Mouse (Mus musculus): ENCODE measurements at regions not wholly inside any gene's neighbourhood (a gene's known extent, or its start where the extent isn't known, plus 50 kb on each side); places are given as distances from the start of the nearest gene placed in this dataset.

- WGBS: 61% methylated on average over 7 of the region's 7 CpGs
- Histone ChIP-seq H3K36me3 (ENCODE audit: control insufficient read depth, insufficient read depth, low read length) (no peaks in the 10 kb centered on the region), H3K27me3 (ENCODE audit: control insufficient read depth, insufficient read depth, low read length) (no peaks in the 10 kb centered on the region), H3K4me3 (ENCODE audit: low read depth, low read length) (no peak overlapping the region), H3K4me1 (ENCODE audit: control insufficient read depth, insufficient read depth, insufficient read length, low read length) (peaks cover 5% of the 10 kb centered on the region; the same call in 1 of the 2 replicates), H3K27ac (ENCODE audit: insufficient read depth, low read depth, low read length) (no peak overlapping the region)
- TF ChIP-seq CTCF (IDR thresholded peaks at IDR 0.05; ENCODE audit: extremely low read depth, insufficient read length, insufficient replicate concordance, low read depth, low read length) (no peak), POLR2A (IDR thresholded peaks at IDR 0.05; ENCODE audit: low read depth, low read length) (no peak)
These were observed 92.6 kb upstream of the E030018B13Rik start for GRCm38 (mm10) chr7:63824009-63824408.

GRCm38 (mm10) chr7:63829362-63829920 is 87.2 kb upstream of the E030018B13Rik start:
- H3K4me1 ChIP-seq (ENCODE audit: control insufficient read depth, insufficient read depth, insufficient read length, low read length): no peaks in the 10 kb centered on the region
- no peaks in the 10 kb centered on the region for H3K27me3 ChIP-seq (ENCODE audit: control insufficient read depth, insufficient read depth, low read length)
- WGBS: 79% methylated on average over 9 of the region's 9 CpGs
- TF ChIP-seq CTCF (IDR thresholded peaks at IDR 0.05; ENCODE audit: extremely low read depth, insufficient read length, insufficient replicate concordance, low read depth, low read length) (no peak), POLR2A (IDR thresholded peaks at IDR 0.05; ENCODE audit: low read depth, low read length) (no peak)
- H3K36me3 ChIP-seq (ENCODE audit: control insufficient read depth, insufficient read depth, low read length): no peaks in the 10 kb centered on the region
- H3K27ac ChIP-seq (ENCODE audit: insufficient read depth, low read depth, low read length): no peak overlapping the region
- H3K4me3 ChIP-seq (ENCODE audit: low read depth, low read length): no peak overlapping the region

DNA sequence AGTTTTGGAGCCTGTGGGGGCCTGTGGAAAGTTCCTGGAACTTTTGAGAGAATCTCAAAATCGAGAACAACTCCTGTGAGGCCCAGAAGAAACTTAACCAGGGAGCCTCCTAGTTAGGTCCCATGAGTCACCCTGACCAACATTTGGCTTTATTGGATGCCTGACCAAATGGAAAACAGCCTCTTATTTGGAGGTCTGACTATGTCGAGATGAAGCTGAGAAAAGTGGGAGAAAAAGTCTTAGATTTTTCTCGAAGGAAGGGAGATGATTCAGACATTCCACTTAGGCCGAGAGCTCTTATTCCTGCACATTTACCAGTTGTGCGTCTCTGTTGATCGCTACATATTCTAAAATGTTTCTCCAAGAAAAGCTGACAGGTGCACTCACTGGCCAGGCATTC is 83.0 kb upstream of the E030018B13Rik start:
- TF ChIP-seq CTCF (IDR thresholded peaks at IDR 0.05; ENCODE audit: extremely low read depth, insufficient read length, insufficient replicate concordance, low read depth, low read length): no peak
- TF ChIP-seq POLR2A (IDR thresholded peaks at IDR 0.05; ENCODE audit: low read depth, low read length): no peak
- 85% methylated on average over 6 of the region's 6 CpGs for WGBS
- Histone ChIP-seq H3K4me1 (ENCODE audit: control insufficient read depth, insufficient read depth, insufficient read length, low read length) (no peaks in the 10 kb centered on the region), H3K4me3 (ENCODE audit: low read depth, low read length) (no peak overlapping the region), H3K36me3 (ENCODE audit: control insufficient read depth, insufficient read depth, low read length) (no peaks in the 10 kb centered on the region), H3K27me3 (ENCODE audit: control insufficient read depth, insufficient read depth, low read length) (no peaks in the 10 kb centered on the region), H3K27ac (ENCODE audit: insufficient read depth, low read depth, low read length) (no peak overlapping the region)

DNA sequence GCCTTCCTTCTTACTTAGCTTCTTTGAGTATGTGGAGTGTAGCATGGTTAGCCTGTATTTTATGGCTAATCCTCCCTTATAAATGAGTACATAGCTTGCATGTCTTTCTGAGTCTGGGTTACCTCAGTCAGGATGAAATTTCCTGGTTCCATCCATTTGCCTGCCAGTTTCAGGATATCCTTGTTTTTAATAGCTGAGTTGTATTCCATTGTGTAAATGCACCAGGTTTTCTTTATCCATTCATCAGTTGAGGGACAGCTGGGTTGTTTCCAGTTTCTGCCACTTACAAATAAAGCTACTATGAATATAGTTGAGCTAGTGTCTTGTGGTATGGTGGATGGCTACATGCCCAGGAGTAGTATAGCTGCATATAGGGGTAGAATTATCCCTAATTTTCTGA is 80.7 kb upstream of the E030018B13Rik start:
- no peak for TF ChIP-seq CTCF (IDR thresholded peaks at IDR 0.05; ENCODE audit: extremely low read depth, insufficient read length, insufficient replicate concordance, low read depth, low read length)
- no peaks in the 10 kb centered on the region for H3K4me1 ChIP-seq (ENCODE audit: control insufficient read depth, insufficient read depth, insufficient read length, low read length)
- no peak overlapping the region for H3K4me3 ChIP-seq (ENCODE audit: low read depth, low read length)
- H3K27ac ChIP-seq (ENCODE audit: insufficient read depth, low read depth, low read length): no peak overlapping the region
- no peaks in the 10 kb centered on the region for H3K27me3 ChIP-seq (ENCODE audit: control insufficient read depth, insufficient read depth, low read length)
- no peaks in the 10 kb centered on the region for H3K36me3 ChIP-seq (ENCODE audit: control insufficient read depth, insufficient read depth, low read length)

Measured in small intestine, adult 2 months (tissue).